Mouse (Mus musculus) liver, embryonic 14.5 days (tissue): ENCODE results near the gene Sst.

Experiments
- CTCF ChIP-seq: IDR thresholded peaks from 2 replicates; pipeline ENCODE4 v1.5.1; 2016; ENCODE audit warnings: antibody characterized with exemption, low read depth, control low read depth
- EP300 ChIP-seq: IDR thresholded peaks from 2 replicates; pipeline ENCODE4 v1.6.1; 2016; ENCODE audit warnings: antibody characterized with exemption, low read depth

- TF ChIP-seq CTCF (no peak), EP300 (no peak)
These were observed 48.1 kb downstream of the Sst start for GRCm38 (mm10) chr16:23842609-23843008.
